Mouse (Mus musculus) CD4-positive, CD25-positive, alpha-beta regulatory T cell, adult 4 months (primary cell): ENCODE results near the gene Dcdc2a. TPM values are rescaled to one million over a fixed set of nuclear protein-coding genes. Genes with fewer than 3 reads are reported as not detected.
A peak's percentile ranks its signal among the peaks of the same experiment; 100 is the strongest.

Experiments
- ATAC-seq: one replicate; pipeline ENCODE4 v1.8.0; 2017
- polyA plus RNA-seq, 2 experiments: library from polyadenylated mRNA; unstranded; fragments of 100-300 nt; shearing (Covaris generic); gene quantifications; one replicate each; pipeline ENCODE4 v1.2.1; 2017

The Dcdc2a gene
- polyA plus RNA-seq, result not detected

DNA sequence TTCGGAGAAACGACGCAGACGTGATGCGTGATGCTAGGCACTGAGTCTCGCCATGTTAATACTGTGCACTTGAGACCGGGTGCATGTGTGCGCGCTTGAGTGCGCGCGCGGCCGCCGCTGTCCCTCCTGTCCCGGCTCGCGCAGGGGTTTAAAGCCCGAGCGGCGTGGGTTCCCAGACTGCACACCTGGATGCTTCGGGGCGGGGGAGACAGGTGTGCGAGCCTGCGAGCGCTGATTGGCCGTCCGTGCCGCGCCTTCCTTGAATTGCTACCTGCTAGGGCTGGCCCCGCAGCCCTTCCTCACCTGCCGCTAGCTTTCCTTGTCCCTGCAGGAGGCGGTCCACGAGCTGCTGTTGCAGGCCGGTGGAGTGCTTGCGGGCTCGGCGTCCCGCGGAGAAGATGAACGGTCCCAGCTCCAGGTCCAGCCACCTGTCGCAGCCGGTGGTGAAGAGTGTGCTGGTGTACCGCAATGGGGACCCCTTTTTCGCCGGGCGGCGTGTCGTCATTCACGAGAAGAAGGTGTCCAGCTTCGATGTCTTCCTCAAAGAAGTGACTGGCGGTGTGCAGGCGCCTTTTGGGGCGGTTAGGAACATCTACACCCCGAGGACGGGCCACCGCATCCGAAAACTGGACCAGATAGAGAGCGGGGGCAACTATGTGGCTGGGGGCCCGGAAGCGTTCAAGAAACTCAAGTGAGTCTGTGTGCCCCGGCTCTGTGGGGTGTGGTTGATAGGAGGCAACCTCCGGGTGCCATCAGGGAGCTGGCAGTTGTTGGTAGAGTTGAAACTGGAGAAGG is at the start of gene Dcdc2a:
Gene Dcdc2a (plus strand): TSS at position 132 of the 795 bp plus-strand sequence.
- no peak for ATAC-seq

DNA sequence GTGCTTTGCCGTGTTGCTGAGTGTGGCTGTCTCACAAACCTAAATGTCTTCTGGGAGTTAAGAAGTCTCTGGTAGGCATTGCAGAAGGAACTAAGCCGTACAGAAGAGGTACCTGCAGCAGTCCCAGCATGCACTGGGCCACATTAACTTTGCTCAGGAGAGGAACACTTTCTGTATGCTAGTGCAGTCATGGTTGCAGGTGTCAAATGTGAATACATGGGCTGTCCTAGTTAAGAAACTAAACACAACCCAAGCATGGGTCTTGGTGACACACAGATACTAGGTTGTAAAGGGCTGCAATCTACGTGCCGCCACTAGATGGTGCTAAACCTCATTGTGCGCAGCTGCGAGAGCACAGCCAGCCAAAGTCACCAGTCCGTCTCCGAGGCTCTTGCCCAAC is 48.7 kb upstream of the Dcdc2a start:
- ATAC-seq, result peak; percentile 76

DNA sequence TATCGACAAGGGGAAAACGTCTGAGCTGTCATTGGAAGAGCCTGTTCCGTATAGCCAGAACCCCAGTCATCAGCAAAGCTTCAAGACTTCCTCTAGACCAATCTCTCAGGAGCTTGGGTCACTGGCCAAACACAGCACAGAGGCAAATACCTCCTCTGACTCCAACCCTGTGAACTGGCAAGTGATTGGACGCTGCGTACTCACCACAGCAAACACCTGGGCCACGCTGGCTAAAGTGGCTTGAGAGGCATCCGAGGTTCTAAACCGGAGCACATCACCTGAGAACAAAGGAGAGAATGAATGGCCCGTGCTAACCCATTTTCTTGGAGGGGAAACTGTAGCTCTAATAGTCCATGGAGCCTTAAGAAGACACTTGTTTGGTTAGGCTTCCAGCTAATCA is 37.5 kb upstream of the Dcdc2a start:
- no peak for ATAC-seq

DNA sequence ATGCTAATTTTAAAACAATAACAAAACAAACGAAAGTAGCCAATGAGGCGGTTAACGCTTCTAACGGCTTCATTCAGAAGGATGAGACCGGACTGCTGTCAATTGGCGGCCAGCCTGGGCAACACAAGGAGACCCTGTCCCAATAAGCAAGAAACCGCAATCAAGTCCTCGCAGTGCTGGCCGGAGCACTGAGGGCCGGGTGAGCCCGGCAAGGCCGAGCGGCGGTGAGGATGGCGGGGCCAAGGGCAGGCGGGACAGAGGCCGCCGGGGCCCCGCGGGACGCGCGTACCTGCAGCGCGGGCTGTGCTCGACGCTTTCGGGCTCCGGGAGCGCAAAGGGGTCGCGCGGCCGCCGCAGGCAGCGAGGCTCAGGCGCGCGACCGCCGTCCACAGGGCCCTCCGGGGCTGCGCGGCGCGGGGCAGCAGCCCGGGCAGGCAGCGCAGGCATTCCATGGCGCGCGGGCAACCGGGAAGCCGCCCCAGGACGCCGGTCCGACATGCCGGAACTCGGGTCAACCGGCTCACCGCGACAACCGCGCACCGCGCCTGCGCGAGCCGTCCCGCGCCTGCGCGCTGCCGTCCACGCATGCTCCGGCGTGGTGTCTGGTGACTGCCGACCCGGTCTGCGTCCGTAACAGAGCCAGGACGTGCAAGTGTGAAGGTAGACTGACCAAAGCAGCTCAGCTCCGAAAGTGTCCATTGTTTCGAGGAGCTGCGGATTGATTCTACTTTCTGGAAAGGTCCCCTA is 35.8 kb upstream of the Dcdc2a start, which contains the start of gene Mrs2:
Gene Mrs2 (minus strand): TSS at position 587 of the 747 bp plus-strand sequence.
- peak; percentile 82 for ATAC-seq

DNA sequence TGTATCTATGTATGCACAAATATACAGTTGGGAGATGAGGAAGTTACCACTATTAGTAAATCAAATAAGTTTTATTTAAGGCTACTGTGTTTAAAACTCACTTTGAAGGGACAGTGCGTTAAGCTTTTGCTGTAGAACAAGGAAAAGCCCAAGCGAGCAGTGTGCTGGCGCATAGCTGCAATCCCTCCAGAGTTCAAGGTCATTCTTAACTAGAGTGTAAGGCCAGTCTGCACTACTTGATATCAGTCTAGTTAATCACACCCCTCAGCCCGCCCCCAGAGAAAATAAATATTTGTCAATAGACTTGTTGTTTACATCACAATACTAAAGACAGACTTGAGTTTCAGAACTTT is 35.3 kb upstream of the Dcdc2a start:
- ATAC-seq, result peak; percentile 7

DNA sequence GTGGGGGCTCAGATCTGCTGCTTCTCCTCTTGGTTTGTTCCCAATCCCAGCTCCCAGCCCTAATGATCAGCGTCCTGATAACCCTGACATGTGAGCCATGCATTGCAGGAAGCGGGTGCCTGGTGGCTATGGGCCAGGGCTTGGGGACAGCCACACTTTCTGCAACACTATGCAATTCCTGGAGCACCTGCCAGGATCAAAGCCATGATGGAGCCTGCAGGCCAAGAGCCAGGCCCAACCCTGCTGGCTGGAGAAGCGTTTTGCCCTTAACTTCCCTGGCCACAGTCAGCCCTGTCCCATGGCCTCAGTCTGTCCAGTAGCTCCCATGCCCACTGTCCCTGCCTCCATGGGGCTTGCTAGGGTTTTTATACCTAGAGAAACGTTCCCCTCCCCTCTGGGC is 33.4 kb upstream of the Dcdc2a start:
- ATAC-seq, result no peak

DNA sequence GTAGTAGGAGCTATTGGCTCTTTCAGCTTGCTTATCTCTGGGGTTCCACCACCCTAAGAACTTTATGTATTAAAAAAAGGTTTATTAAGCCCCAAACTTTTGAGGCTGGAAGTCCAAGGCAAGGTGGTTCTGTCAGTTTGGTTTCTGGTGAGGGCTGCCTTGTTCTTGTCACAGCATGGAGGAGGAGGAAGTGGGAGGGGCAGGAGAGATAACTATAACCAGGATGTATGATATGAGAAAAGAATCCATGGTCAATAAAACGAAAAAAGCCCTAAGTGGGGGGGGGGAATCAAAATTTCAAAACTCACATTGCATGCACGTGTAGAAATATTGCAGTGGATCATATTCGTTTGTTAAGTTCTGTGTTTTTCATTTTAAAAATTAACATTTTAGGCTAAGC is 32.7 kb upstream of the Dcdc2a start:
- no peak for ATAC-seq

DNA sequence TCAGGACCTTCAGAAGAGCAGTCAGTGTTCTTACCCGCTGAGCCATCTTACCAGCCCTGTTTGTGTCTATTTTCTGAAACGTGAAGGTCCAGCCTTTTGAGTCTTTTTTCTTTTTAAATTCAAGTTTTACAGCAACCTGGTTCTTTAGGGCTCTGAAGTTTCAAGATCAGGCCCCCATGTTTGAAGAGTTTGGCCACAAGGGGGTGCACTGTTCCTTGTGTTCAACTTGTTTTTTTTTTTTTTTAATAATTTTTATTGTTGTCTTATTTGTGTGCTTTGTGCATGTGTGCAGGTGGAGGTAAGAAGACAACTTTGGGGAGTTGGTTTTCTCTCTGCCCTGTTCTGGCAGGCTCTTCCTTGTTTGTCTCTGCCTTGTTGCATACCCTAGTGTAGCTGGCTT is 31.1 kb upstream of the Dcdc2a start:
- ATAC-seq, result no peak

DNA sequence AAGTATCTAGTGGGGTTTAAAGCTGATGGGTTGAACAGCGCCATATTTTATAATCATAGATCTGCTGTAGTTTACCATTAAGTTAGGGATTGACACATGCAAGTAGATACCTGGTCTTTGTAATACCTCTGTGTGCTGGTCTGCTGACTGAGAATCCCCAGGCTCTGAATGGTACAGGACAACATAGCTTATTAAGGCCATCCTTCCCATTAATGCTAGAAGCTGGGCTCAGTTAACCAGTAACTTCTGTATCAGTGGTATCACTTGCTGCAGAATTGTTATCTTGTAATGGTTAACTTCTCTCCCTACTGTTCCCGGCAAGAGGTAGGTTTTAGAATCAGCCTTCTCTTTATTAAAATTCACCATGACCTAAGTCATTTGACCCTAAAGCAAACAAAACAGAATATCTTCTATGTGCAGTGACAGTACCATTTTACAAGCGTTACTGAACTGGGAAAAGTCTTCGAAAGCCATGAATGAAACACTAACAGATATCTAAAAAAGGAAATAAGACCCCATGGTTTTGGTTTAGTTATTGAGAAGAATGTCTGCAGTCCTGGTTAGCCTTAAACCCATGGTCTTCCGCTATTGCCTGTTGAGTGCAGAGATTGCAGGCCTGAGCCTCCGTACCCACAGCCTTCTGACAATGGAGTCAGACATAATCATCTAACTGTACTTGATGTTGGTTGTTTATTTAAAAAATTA is 29.2 kb upstream of the Dcdc2a start:
- ATAC-seq, result no peak

DNA sequence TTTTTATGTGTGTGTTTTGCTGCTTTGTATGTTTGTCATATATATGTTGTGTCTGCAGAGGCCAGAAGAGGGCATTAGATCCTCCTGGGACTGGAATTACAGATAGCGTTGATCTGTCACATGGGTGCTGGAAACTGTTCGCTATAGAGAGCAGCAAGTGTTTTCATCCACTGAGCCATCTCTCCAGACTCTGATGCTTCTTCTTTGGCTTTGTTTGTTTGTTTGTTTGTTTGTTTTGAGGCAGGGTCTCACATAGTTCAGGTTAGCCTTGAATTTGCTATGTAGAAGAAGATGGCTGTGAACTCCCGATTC is 28.7 kb upstream of the Dcdc2a start:
- ATAC-seq, result no peak

DNA sequence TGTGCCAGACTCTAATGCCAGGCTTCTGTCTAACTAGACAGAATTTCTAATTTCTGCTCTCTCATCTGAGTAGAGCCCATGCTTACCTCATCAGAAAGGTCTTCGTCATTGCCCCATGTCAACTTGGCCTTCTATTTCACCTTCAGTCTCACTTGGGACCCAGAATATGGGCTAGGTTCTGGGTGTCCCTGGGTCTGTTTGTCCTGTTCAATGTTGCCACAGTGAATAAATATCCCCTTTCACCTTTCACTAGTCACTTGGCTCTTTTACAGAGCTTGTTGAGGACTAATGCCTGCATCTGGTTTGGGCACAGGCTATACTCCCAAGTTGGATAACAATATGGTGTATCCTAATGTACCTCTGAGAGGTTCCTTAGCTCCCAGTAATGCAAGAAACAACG is 16.3 kb upstream of the Dcdc2a start:
- no peak for ATAC-seq

DNA sequence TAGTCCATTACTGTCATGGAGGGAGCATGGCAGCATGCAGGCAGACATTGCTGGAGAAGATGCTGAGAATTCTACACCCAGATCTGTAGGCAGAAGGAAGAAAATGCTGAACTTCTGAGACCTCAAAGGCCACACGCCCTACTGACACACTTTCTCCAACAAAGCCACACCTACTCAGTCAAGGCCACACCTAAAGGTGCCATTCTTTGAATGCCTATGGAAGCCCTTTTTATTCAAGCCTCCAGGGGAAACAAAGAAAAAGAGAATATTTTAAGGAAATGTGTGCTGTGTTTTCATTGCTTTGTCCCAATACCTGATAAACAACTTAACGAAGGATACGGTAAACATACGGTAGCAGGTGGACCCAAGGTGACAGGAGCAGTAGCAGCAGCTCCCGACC is 3.1 kb upstream of the Dcdc2a start:
- no peak for ATAC-seq

DNA sequence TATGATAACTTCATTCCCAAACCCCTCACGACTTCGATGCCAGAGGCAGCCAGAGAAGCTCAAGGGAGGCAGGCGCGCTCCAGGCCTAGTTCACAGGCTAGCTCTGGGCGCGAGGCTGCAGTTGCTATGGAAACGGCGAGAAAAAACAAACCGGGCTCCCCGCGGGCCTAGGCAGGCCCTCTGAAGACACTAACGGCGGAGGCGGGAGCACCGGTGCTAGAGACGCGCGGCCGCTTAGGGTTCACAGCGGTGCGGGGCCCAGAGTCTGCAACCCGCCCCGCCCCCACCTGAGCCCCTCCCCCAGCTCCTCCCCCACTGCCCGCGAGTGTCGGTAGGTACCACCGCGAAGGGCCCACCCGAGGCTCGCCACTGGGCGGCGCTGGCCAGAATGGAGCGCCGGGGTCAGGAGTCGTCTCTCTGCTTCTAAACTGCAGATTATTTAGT is 671 bp upstream of the Dcdc2a start:
- no peak for ATAC-seq

DNA sequence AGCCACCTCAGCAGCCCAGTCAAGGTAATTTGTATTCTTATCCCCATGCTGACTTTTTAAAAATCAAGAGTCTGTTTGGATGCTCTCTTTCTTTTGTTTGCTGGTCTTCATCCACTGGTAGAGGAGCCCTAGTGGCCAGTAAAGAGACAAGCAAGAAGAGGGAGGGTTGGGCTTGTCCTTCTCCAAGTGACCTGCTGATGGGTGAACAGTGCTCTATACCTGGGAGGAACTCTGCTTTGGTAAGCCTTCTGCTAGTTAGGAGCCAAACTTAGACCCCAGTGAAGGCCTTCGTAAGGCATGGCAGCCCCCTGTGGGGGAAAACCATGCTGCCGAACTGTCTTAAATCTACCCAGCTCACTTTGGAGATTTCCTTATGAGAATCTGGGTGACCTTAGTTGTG is 10.9 kb downstream of the Dcdc2a start:
- ATAC-seq, result no peak

DNA sequence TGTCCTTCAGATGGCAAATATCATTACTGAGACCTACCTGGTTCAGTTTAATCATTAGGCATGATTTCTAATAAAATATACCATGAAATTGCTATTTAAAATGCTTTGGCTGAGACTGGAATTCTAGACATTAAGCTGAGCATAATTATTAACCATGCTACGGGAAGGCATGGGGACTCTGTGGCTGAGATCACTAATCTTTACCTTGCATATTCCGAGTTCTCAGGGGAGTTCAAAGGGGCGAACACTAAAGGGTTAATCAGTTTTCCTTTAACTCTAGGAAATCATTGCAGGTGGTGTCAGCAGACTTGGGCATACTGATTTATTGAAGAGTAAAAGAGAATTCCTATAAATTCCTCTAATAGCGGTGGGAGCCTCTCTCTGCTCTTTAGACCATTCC is 11.4 kb downstream of the Dcdc2a start:
- no peak for ATAC-seq

DNA sequence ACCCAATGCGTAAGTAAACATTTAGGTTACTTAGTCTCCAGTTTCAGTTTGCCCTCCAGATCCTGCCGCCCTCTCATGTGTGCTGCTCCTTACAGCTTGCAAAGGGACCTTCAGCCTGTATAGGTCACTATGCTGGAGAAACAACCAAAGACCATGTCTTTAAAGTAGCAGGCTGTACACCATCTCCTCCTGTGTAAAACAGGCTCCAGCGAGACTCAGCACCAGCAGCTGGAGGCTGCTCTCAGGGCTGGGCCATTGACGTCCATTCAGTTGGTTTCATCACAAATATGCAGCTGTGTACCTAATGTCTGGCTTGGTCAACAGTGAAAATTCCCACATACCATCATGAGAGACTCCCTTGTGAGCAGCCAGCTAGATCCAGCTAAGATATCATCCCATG is 14.0 kb downstream of the Dcdc2a start:
- no peak for ATAC-seq

DNA sequence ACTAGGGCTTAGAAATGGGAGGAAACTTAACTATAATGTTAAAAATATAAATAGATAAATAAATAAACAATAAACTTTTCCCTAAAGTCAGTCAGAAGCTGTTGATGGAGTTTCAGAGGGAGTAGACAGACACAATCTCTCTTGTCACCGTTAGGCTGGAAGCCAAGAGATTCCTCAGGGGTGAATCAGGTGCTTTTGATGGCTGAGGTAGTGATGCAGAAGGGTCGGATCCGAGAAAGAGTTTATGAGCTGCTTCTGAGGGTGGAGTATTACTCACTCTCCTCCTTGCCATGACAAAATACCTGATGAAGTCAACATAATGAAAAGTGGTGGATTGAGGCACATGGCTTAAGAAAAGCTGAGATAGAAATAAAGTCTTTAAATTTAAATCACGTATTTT is 15.0 kb downstream of the Dcdc2a start:
- no peak for ATAC-seq

DNA sequence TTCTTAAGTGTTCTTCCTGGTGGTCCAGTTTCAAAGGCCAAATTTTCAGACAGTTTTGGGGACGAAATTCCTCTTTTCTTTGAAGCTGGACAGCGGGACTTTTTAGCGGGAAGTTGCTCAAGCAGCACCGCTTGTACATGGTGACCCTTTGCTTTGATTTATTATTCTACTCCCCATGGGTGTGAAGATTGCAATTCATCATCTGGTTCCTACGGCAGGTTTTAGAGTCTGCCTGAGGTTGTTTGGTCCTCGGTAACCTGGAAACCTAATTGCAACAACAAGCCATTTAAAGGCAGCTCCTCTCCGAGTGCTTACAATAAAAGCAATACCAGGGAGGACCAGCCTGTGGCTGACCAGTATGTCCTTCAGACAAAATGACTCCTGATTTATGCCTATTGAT is 21.5 kb downstream of the Dcdc2a start:
- ATAC-seq, result no peak

DNA sequence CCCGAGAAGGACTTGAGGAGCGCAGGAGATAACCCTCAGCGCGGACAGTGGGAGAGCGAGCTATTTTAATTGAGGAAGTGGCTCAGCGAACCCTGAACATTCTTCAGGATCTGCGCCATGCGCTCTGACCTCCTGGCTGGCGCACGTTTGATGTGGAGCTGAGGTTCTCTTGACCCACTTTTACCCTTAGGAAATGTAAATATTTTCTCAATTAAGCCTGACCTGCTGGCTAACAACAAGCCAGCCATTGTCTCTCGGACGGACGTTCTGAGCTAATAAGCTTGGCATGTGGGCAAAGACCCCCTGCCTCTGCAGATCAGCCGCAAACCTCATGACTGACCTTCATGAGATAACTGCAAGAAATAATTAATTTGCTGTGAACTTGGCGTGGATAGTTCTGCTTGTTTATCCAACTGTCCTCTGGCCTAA is 27.4 kb downstream of the Dcdc2a start:
- no peak for ATAC-seq

DNA sequence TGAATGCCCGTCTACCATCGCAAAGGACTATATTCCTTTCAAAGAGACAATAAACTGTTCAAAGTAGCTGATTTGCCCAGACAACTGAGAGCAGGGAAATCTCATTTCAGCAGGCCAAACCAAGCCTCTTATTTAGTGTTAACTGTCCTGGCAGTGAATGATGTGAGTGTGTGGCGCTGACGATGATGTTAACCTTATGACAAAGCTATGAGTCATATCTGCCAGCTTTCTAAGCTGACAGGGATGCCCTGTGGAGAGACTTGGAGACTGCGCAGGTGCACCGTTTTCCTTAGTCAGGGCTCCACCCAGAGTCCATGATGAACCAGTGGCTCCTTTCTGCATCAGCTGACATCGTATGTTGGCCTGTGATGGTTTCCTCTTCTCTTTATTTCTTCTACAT is 29.3 kb downstream of the Dcdc2a start:
- ATAC-seq, result no peak

DNA sequence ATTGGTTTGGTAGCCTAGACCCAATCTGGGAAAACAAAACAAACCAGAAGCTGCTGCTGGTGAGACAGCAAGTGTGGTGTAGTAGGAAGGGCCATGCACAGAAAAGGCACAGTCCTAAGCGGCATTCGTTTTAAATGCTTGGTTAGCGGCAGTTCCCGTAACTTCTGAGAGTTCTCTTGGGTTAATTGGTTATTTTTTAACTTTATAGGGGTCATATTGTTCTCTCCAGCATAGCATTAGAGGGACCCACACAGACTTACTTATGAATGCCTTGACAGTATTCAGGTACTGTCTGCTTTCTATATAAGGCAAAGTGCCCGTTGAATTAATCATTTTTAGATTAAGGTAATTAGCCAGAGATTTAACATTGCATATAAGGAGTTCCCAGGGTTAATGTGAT is 35.5 kb downstream of the Dcdc2a start:
- ATAC-seq, result no peak

DNA sequence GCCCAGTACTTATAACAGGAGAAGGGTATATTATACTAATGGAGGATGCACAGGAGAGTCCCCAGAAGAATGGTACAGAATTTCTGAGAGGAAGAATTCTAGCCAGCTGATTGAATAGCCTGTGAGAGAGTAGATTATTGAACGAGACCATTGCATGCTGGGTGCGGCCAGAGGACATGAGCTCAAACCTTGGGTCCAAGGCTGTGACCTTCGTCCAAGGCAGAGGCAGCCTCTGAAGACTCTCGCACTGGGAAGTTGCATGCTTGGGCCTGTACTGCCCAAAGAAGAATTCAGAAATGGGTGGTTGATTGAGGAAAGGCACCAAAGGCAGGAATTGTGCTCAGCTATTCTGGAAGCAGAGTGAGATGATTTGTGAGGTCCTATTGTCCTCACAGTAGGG is 38.0 kb downstream of the Dcdc2a start:
- ATAC-seq, result no peak

DNA sequence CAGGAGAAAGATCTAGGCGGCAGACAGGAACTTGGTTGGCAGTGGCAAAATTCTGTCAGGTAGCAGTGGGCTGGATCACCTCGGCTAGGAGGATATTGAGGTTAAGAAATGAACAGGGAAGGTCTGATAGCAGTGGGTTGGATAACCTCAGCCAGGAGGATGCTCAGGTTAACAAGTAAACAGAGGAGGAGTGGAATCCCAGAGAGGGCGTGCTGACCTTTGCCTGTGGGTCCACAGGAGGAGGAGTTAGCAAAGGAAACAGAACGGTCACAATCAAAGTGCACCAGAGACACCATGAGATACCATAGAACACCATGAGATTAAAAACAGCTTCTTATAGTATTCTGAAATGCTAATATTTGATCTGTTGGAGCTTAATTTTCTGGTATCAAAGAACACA is 38.6 kb downstream of the Dcdc2a start:
- ATAC-seq, result no peak

DNA sequence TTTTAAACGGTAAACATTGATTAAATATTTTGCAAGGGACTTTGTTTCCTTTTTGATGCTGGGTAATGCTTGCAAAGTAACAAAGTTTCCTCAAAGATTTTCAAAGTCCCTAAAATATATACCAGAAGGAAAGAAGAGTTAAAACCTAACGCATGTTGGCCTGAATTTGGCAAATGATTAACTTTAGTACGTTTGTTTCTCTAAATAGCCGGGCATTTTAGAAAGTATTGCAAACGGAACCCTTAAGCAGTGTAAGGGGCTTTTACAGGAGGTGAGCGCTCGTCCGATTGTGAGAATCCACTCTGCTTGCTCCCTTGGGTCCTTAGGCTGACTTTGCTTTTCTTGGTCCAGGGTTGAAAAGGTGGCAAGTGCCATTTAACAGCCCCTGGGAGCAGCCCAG is 41.5 kb downstream of the Dcdc2a start:
- ATAC-seq, result no peak
